Mouse (Mus musculus) forebrain, embryonic 11.5 days (tissue): ENCODE measurements around the gene Siah1a. TPM values are rescaled to one million over a fixed set of nuclear protein-coding genes. Genes with fewer than 3 reads are reported as not detected.

Source experiments
- ATAC-seq: fragments of 200-750 bp; cut with Nextera tagmentation; replicated peaks from 2 replicates; pipeline ENCODE4 v1.8.0; 2017; ENCODE audit warnings: moderate TSS enrichment; ENCODE audit not compliant: low FRiP score
- DNase-seq: peaks from one replicate; pipeline ENCODE4 v3.0.0-alpha.2; 2017; ENCODE audit warnings: low spot score
- H3K27ac ChIP-seq: fragments of 300-500 bp; sonication (generic); 2 replicates; pipeline ENCODE4 v1.5.1; 2014; ENCODE audit warnings: low read depth, low read length
- H3K27me3 ChIP-seq: fragments of 300-500 bp; sonication (generic); 2 replicates; pipeline ENCODE4 v1.6.1; 2014; ENCODE audit warnings: mild to moderate bottlenecking, low read length, mixed read lengths; ENCODE audit not compliant: control insufficient read depth, insufficient read depth
- H3K36me3 ChIP-seq: fragments of 300-500 bp; sonication (generic); 2 replicates; pipeline ENCODE4 v1.6.1; 2014; ENCODE audit warnings: mild to moderate bottlenecking, low read length, moderate library complexity, mixed read lengths; ENCODE audit not compliant: control insufficient read depth, insufficient read depth
- H3K4me1 ChIP-seq: fragments of 300-500 bp; sonication (generic); replicated peaks from 2 replicates; pipeline ENCODE4 v1.6.1; 2014; ENCODE audit warnings: low read length, mixed read lengths; ENCODE audit not compliant: control insufficient read depth, insufficient read depth
- H3K4me2 ChIP-seq: fragments of 300-500 bp; sonication (generic); 2 replicates; pipeline ENCODE4 v1.6.1; 2014; ENCODE audit warnings: low read depth, mild to moderate bottlenecking, low read length, moderate library complexity, mixed read lengths; ENCODE audit not compliant: severe bottlenecking
- H3K4me3 ChIP-seq: fragments of 300-500 bp; sonication (generic); 2 replicates; pipeline ENCODE4 v1.5.1; 2014; ENCODE audit warnings: low read depth, low read length
- H3K9ac ChIP-seq: fragments of 300-500 bp; sonication (generic); 2 replicates; pipeline ENCODE4 v1.6.1; 2014; ENCODE audit warnings: low read length
- H3K9me3 ChIP-seq: fragments of 300-500 bp; sonication (generic); 2 replicates; pipeline ENCODE4 v1.6.1; 2016; ENCODE audit warnings: low read length, mixed read lengths; ENCODE audit not compliant: control insufficient read depth
- WGBS: fragments of 180-500 bp; shearing (Covaris S2); extraction: QIAGEN DNeasy Blood & Tissue Kit; methylation state at CpG from one replicate; pipeline ENCODE4 v1.1.7; 2014; 5-methylcytosine and 5-hydroxymethylcytosine counted together
- polyA plus RNA-seq: library from polyadenylated mRNA; unstranded; fragments of >200 nt; fragmentation: Nextera tagmentation; extraction: Ambion mirVana; gene quantifications from 2 replicates; pipeline ENCODE4 v1.2.1, GENCODE M21; 2014

Gene Siah1a
- polyA plus RNA-seq, 1 experiment from 2014 or later = 72.5 TPM

DNA sequence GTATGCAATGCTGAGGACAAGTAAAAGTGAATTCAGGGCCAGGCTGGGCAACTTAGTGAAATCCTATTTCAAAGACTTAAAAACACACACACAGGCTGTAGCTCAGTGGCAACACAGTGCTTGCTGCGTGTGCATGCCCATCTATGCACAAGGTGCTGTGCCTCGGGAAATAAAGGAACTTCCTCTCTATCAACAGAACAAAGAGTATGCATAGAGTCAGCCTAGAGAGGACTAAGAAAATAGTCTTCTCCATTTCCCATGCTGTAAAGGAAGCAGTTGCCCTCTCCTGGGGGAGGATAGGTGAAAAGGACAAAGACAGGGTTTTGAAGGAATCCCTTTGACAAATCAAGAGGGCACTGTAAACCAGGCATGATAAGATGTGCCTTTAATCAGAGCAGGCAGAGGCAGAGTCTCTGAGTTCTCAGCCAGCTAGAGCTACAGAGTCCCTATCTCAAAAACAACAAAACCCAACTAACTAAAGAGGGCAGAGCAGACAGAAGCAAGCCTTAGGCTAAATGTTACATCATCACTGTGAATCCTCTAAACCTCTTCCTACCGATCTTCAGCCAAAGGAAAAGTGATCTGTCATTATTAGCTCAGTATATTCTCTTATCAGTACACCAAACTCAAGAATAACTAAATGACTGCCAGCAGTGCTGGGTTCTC lies 10.2 kb downstream of the Siah1a start:
- 73% methylated on average over 3 of the region's 3 CpGs for WGBS
- no peak for ATAC-seq
- H3K36me3 ChIP-seq = no peaks in the 10 kb centered on the region

DNA sequence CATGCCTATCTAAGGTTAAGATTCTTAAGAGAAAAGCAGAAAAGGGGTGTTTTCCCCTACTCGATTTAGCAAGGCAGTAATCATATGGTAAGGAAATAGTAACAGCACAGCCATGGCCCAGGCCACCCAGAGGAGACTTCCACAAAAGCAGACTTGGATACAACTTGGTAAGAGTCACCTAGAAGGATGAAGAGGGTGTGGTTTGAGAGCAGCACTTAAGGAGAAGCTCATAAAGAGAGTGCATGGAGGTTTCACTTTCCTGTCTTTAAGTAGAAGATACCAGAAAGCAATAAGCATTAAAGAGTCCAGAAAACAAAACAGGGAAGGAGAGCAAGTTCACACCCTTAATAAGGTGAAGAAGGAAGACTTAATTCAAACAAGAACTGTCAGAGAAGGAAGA lies 10.8 kb downstream of the Siah1a start:
- Histone ChIP-seq H3K27ac (no peak overlapping the region), H3K4me2 (no peak overlapping the region), H3K9ac (no peak overlapping the region), H3K27me3 (no peaks in the 10 kb centered on the region), H3K4me1 (no peaks in the 10 kb centered on the region), H3K4me3 (no peak overlapping the region), H3K9me3 (no peaks in the 10 kb centered on the region), H3K36me3 (no peaks in the 10 kb centered on the region)
- no peak for ATAC-seq
- DNase-seq = no peak
- 83% methylated on average over 1 of the region's 1 CpGs for WGBS

More for the DNA sequence above, 10.2 kb downstream of the Siah1a start:
- Histone ChIP-seq H3K27me3 (no peaks in the 10 kb centered on the region), H3K27ac (no peak overlapping the region), H3K4me2 (no peak overlapping the region), H3K9me3 (no peaks in the 10 kb centered on the region), H3K4me3 (no peak overlapping the region), H3K4me1 (no peaks in the 10 kb centered on the region), H3K9ac (no peak overlapping the region)
- no peak for DNase-seq

DNA sequence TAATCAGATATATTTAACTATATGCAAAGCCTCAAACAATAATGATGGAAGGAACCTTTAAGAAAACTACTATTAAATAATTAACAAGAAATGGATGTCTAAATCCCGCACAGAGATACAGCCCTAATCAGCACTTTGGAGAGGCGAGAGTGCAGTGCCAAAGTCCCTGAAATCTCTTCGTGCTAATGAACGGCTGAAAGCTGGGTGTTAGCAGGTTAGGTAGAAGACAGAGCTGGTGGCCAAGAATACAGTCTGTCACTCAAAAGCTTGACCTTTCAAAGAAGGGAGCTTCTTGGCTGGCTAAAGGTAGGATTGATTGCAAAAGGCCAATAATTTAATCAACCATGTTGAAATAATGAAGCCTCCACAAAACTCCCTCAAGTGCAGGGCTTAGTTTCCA lies 11.6 kb downstream of the Siah1a start:
- DNase-seq (no peak), ATAC-seq (no peak)
- H3K4me1 ChIP-seq = no peaks in the 10 kb centered on the region
- no peaks in the 10 kb centered on the region for H3K9me3 ChIP-seq
- no peak overlapping the region for H3K4me3 ChIP-seq
- H3K27me3 ChIP-seq = no peaks in the 10 kb centered on the region
- 86% methylated on average over 4 of the region's 4 CpGs for WGBS
- H3K4me2 ChIP-seq = no peak overlapping the region
- no peak overlapping the region for H3K27ac ChIP-seq
- H3K9ac ChIP-seq = no peak overlapping the region
- H3K36me3 ChIP-seq = no peaks in the 10 kb centered on the region

- no peak for ATAC-seq
- Histone ChIP-seq H3K27me3 (no peaks in the 10 kb centered on the region), H3K9ac (no peak overlapping the region), H3K27ac (no peak overlapping the region), H3K4me1 (no peaks in the 10 kb centered on the region; the same call in 1 of the 2 replicates), H3K9me3 (no peaks in the 10 kb centered on the region), H3K36me3 (no peaks in the 10 kb centered on the region), H3K4me2 (no peak overlapping the region), H3K4me3 (no peak overlapping the region)
- 100% methylated on average over 1 of the region's 1 CpGs for WGBS
- no peak for DNase-seq
These were observed 14.9 kb downstream of the Siah1a start for GRCm38 (mm10) chr8:86730860-86731259.

- no peak for ATAC-seq
- no peak overlapping the region for H3K27ac ChIP-seq
- H3K9ac ChIP-seq = no peak overlapping the region
- no peaks in the 10 kb centered on the region for H3K36me3 ChIP-seq
- no peak overlapping the region for H3K4me3 ChIP-seq
- H3K9me3 ChIP-seq = no peaks in the 10 kb centered on the region
- 75% methylated on average over 3 of the region's 3 CpGs for WGBS
- H3K4me1 ChIP-seq = no peaks in the 10 kb centered on the region; the same call in 1 of the 2 replicates
- no peaks in the 10 kb centered on the region for H3K27me3 ChIP-seq
- no peak for DNase-seq
- H3K4me2 ChIP-seq = no peak overlapping the region
These were observed 15.4 kb downstream of the Siah1a start for GRCm38 (mm10) chr8:86730303-86730702.

DNA sequence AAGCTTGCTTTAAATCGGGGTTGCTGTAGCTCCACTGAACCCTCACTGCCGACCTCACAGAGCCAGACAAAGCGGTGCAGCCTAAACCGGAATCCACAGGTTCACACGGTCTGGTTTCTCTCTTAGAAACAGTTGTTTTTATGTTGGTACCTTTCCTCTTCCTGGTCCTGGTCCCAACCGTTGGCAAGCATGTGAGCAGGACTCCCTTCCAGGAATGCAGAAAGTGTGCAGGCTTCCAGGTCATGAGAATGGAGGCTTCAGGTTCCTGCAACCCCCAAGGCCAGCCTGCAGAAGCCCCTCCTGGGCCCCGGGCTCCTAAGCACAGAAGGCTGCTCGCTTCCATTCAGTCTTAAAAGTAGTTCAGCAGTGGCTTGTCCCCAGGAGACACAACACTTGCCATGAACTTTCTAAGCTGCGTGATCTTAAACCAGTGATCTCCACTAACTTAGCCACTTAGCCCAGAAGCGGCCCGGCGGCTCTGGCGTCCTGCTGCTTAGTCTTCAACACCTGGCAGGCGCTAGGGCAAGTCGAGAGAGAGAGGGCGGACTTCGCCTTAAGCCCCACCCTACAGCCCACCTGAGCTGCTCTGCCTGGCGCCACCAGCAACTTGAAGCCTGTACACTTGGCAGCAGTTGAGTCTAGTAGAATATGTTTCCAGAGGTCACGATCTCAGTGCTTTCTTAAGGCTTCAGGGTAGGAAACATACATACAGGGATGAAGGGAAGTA lies 17.3 kb downstream of the Siah1a start:
- no peak overlapping the region for H3K9ac ChIP-seq
- H3K9me3 ChIP-seq = no peaks in the 10 kb centered on the region
- ATAC-seq (no peak), DNase-seq (no peak)
- H3K36me3 ChIP-seq = no peaks in the 10 kb centered on the region; the same call in 1 of the 2 replicates
- WGBS = 69% methylated on average over 19 of the region's 19 CpGs
- H3K4me2 ChIP-seq = no peak overlapping the region
- H3K27ac ChIP-seq = no peak overlapping the region
- H3K27me3 ChIP-seq = no peaks in the 10 kb centered on the region
- H3K4me1 ChIP-seq = no peaks in the 10 kb centered on the region; the same call in 1 of the 2 replicates
- H3K4me3 ChIP-seq = no peak overlapping the region

GRCm38 (mm10) chr8:86726959-86727358 lies 18.8 kb downstream of the Siah1a start:
- DNase-seq (no peak), ATAC-seq (no peak)
- Histone ChIP-seq H3K4me1 (no peaks in the 10 kb centered on the region; the same call in 1 of the 2 replicates), H3K27ac (no peak overlapping the region), H3K9me3 (no peaks in the 10 kb centered on the region), H3K4me3 (no peak overlapping the region), H3K27me3 (no peaks in the 10 kb centered on the region), H3K36me3 (no peaks in the 10 kb centered on the region; the same call in 1 of the 2 replicates), H3K4me2 (no peak overlapping the region), H3K9ac (no peak overlapping the region)
- WGBS = 73% methylated on average over 6 of the region's 6 CpGs

- DNase-seq (no peak), ATAC-seq (no peak)
- Histone ChIP-seq H3K27ac (no peak overlapping the region), H3K9ac (no peak overlapping the region), H3K4me3 (no peak overlapping the region), H3K4me2 (no peak overlapping the region), H3K27me3 (no peaks in the 10 kb centered on the region), H3K4me1 (no peaks in the 10 kb centered on the region), H3K9me3 (no peaks in the 10 kb centered on the region), H3K36me3 (no peaks in the 10 kb centered on the region; the same call in 1 of the 2 replicates)
- WGBS = 91% methylated on average over 2 of the region's 2 CpGs
These were observed 24.2 kb downstream of the Siah1a start for GRCm38 (mm10) chr8:86721490-86721889.
